ENCODE assay signal across 28 mouse cellular contexts in the genomic region with DNA sequence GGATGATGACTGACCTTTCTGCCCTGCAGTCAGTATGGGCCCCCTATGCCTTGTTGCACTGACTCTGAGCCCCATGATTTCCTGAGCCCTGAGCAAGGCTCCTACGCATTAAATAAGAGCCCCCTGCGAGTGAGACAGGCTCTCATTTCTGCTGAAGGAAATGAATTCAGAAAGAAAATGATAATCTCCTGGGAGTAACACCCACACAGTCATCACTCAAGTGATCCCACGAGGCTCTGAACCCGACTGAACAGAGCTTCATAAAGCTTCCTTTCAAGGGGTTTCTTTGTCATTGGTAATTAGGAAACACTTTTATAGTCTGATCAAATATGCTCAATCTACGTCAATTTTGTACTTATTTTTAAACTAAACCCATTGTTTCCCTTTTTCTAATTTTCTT.
A peak's percentile ranks its signal among the peaks of the same experiment; 100 is the strongest.
DNase-seq lines count a peak whose midpoint lies in the region; ATAC-seq and TF ChIP-seq lines count a peak whose summit lies in the region.
"Had no signal": no experiment of that assay in that cellular context is flagged by ENCODE, and none has a peak within 500 bp of the region (broad histone marks: within the 10 kb centered on the region; RNA-seq: fewer than 3 reads in every experiment).

No protein-coding gene starts in this region.

- 19% methylated on average over 5 of the region's 5 CpGs for WGBS in forebrain, embryonic 14.5 days
- 30% methylated on average over 5 of the region's 5 CpGs for WGBS in forebrain, embryonic 11.5 days
- WGBS in spleen, adult 2 months: 24% methylated on average over 5 of the region's 5 CpGs
- WGBS in hindbrain, postnatal 0 days: 52% methylated on average over 5 of the region's 5 CpGs

- no peak overlapping the region for H3K4me3 ChIP-seq in forebrain, embryonic 14.5 days (ENCODE audit: low read depth, low read length)
- no peak overlapping the region for H3K4me3 ChIP-seq in forebrain, embryonic 11.5 days (ENCODE audit: low read depth, low read length)
- H3K4me3 ChIP-seq in spleen, adult 2 months (ENCODE audit: extremely low read depth, insufficient read depth, insufficient read length): no peak overlapping the region
- H3K4me3 ChIP-seq in hindbrain, postnatal 0 days (ENCODE audit: low read length): no peak overlapping the region
- H3K4me3 ChIP-seq: embryonic facial prominence, embryonic 12.5 days; embryonic facial prominence, embryonic 15.5 days; forebrain, embryonic 15.5 days; heart, embryonic 12.5 days; heart, embryonic 15.5 days; hindbrain, embryonic 10.5 days; hindbrain, embryonic 13.5 days had no signal

- no peak overlapping the region for H3K27ac ChIP-seq in forebrain, embryonic 14.5 days (ENCODE audit: low read depth, low read length)
- H3K27ac ChIP-seq in forebrain, embryonic 11.5 days (ENCODE audit: low read depth, low read length): no peak overlapping the region
- peak overlapping the region; percentile 33; the same call in 1 of the 2 replicates for H3K27ac ChIP-seq in spleen, adult 2 months (ENCODE audit: insufficient read depth, low read length)
- H3K27ac ChIP-seq in hindbrain, postnatal 0 days: no peak overlapping the region
- H3K27ac ChIP-seq: embryonic facial prominence, embryonic 12.5 days; embryonic facial prominence, embryonic 15.5 days; forebrain, embryonic 15.5 days; heart, embryonic 15.5 days; hindbrain, embryonic 10.5 days; hindbrain, embryonic 13.5 days had no signal

- H3K4me2 ChIP-seq in forebrain, embryonic 14.5 days (ENCODE audit: low read length): no peak overlapping the region
- H3K4me2 ChIP-seq in forebrain, embryonic 11.5 days (ENCODE audit: low read depth, low read length, severe bottlenecking): no peak overlapping the region
- no peak overlapping the region for H3K4me2 ChIP-seq in hindbrain, postnatal 0 days (ENCODE audit: low read depth, low read length)
- H3K4me2 ChIP-seq: embryonic facial prominence, embryonic 12.5 days; embryonic facial prominence, embryonic 15.5 days; forebrain, embryonic 15.5 days; heart, embryonic 12.5 days; heart, embryonic 15.5 days; hindbrain, embryonic 13.5 days had no signal

- peaks cover 37% of the 10 kb centered on the region for H3K27me3 ChIP-seq in forebrain, embryonic 14.5 days (replicated peaks; ENCODE audit: control insufficient read depth, insufficient read depth, low read length)
- H3K27me3 ChIP-seq in forebrain, embryonic 11.5 days (ENCODE audit: control insufficient read depth, insufficient read depth, low read length): peaks cover 33% of the 10 kb centered on the region
- no peaks in the 10 kb centered on the region for H3K27me3 ChIP-seq in spleen, adult 2 months (ENCODE audit: control insufficient read depth, insufficient read depth, low read length)
- no peaks in the 10 kb centered on the region for H3K27me3 ChIP-seq in hindbrain, postnatal 0 days (ENCODE audit: insufficient read depth, low read length)
- H3K27me3 ChIP-seq: embryonic facial prominence, embryonic 15.5 days had no signal

- TF ChIP-seq POLR2A in spleen, adult 2 months (IDR thresholded peaks at IDR 0.05; ENCODE audit: low read depth, low read length): no peak

- H3K36me3 ChIP-seq in forebrain, embryonic 14.5 days (ENCODE audit: control insufficient read depth, insufficient read depth, low read length): no peaks in the 10 kb centered on the region
- H3K36me3 ChIP-seq in forebrain, embryonic 11.5 days (ENCODE audit: control insufficient read depth, insufficient read depth, low read length): no peaks in the 10 kb centered on the region
- no peaks in the 10 kb centered on the region for H3K36me3 ChIP-seq in spleen, adult 2 months (ENCODE audit: control insufficient read depth, insufficient read depth, low read length)
- H3K36me3 ChIP-seq in hindbrain, postnatal 0 days (ENCODE audit: insufficient read depth, low read length): no peaks in the 10 kb centered on the region
- H3K36me3 ChIP-seq: embryonic facial prominence, embryonic 12.5 days; embryonic facial prominence, embryonic 15.5 days; forebrain, embryonic 15.5 days; heart, embryonic 12.5 days; heart, embryonic 15.5 days; hindbrain, embryonic 10.5 days; hindbrain, embryonic 13.5 days had no signal

- no peak for ATAC-seq in forebrain, embryonic 14.5 days
- no peak for ATAC-seq in forebrain, embryonic 11.5 days (replicated peaks; ENCODE audit: low FRiP score)
- no peak for ATAC-seq in hindbrain, postnatal 0 days
- ATAC-seq: activated CD4-positive, CD25-positive, alpha-beta regulatory T cell, adult 4 months; forebrain, embryonic 15.5 days; hindbrain, embryonic 16.5 days; inflammation-experienced regulatory T-cells, adult 6 months; intestine, embryonic 16.5 days had no signal

- H3K9ac ChIP-seq in forebrain, embryonic 14.5 days (ENCODE audit: low read length): no peak overlapping the region
- no peak overlapping the region for H3K9ac ChIP-seq in forebrain, embryonic 11.5 days (ENCODE audit: low read length)
- no peak overlapping the region for H3K9ac ChIP-seq in hindbrain, postnatal 0 days (replicated peaks; ENCODE audit: low read length)
- H3K9ac ChIP-seq: embryonic facial prominence, embryonic 12.5 days; embryonic facial prominence, embryonic 15.5 days; forebrain, embryonic 15.5 days; heart, embryonic 12.5 days; heart, embryonic 15.5 days; hindbrain, embryonic 13.5 days had no signal

- DNase-seq in forebrain, embryonic 14.5 days (ENCODE audit: low spot score): peak; percentile 45
- DNase-seq in forebrain, embryonic 11.5 days (ENCODE audit: low spot score): no peak
- peak in 1 of 2 experiments; percentile 31 for DNase-seq in spleen, adult 2 months (ENCODE audit: low read depth in 1 of 2, low spot score in 2 of 2)
- DNase-seq in spleen, postnatal 14 days (ENCODE audit: low spot score in 2 of 2): no peak
- DNase-seq in brain, adult 2 months (ENCODE audit: low read depth, low spot score): peak; percentile 40
- no peak for DNase-seq in hindbrain, postnatal 0 days (ENCODE audit: low spot score)
- DNase-seq in right cerebral cortex, postnatal 25 days: no peak
- DNase-seq: adrenal gland, adult 8-10 months; adrenal gland, postnatal 25 days; cerebellum, adult 11 months; cerebellum, adult 2 months; cerebellum, adult 9-11 months; cerebellum, postnatal 25 days; gastrocnemius, postnatal 25 days; heart, adult 18-20 months; heart, postnatal 10 days; heart, postnatal 36 days had no signal

- H3K4me1 ChIP-seq in forebrain, embryonic 14.5 days (ENCODE audit: control insufficient read depth, insufficient read depth, low read length): peaks cover 35% of the 10 kb centered on the region
- H3K4me1 ChIP-seq in forebrain, embryonic 11.5 days (replicated peaks; ENCODE audit: control insufficient read depth, insufficient read depth, low read length): peaks cover 14% of the 10 kb centered on the region
- peaks cover 11% of the 10 kb centered on the region for H3K4me1 ChIP-seq in spleen, adult 2 months (ENCODE audit: control insufficient read depth, insufficient read depth, insufficient read length)
- peaks cover 4% of the 10 kb centered on the region; the same call in 1 of the 2 replicates for H3K4me1 ChIP-seq in hindbrain, postnatal 0 days (ENCODE audit: insufficient read depth, low read length)

- TF ChIP-seq CTCF in spleen, adult 2 months (IDR thresholded peaks at IDR 0.05; ENCODE audit: extremely low read depth, insufficient read depth, insufficient read length, insufficient replicate concordance): no peak
- TF ChIP-seq CTCF in hindbrain, postnatal 0 days (IDR thresholded peaks at IDR 0.05; ENCODE audit: low read depth): no peak

- no peaks in the 10 kb centered on the region for H3K9me3 ChIP-seq in forebrain, embryonic 14.5 days (replicated peaks; ENCODE audit: control insufficient read depth, low read length)
- H3K9me3 ChIP-seq in forebrain, embryonic 11.5 days (ENCODE audit: control insufficient read depth, low read length): no peaks in the 10 kb centered on the region
- H3K9me3 ChIP-seq in hindbrain, postnatal 0 days (ENCODE audit: low read length): no peaks in the 10 kb centered on the region
- H3K9me3 ChIP-seq: embryonic facial prominence, embryonic 12.5 days; embryonic facial prominence, embryonic 15.5 days; forebrain, embryonic 15.5 days; heart, embryonic 12.5 days; heart, embryonic 15.5 days; hindbrain, embryonic 10.5 days; hindbrain, embryonic 13.5 days had no signal

Comparison
In these comparisons a context has a peak if more than half of its experiments do, and no peak if none do; other contexts are left out.
1. DNase-seq: peak in forebrain, embryonic 14.5 days (single experiment) and brain, adult 2 months (single experiment); none in forebrain, embryonic 11.5 days (single experiment), spleen, postnatal 14 days (0 of 2), hindbrain, postnatal 0 days (single experiment) and right cerebral cortex, postnatal 25 days (single experiment).